Mouse (Mus musculus): ENCODE results near the gene Kcnv2. TPM values are rescaled to one million over a fixed set of nuclear protein-coding genes. Genes with fewer than 3 reads are reported as not detected.

The Kcnv2 gene
- polyA plus RNA-seq, 1 experiment, result not detected

- no peaks in the 10 kb centered on the region for H3K4me1 ChIP-seq (ENCODE audit: control insufficient read depth, insufficient read depth, low read length)
- TF ChIP-seq POLR2A (IDR thresholded peaks at IDR 0.05; ENCODE audit: borderline replicate concordance, low read depth, low read length), result no peak
- TF ChIP-seq CTCF (IDR thresholded peaks at IDR 0.05; ENCODE audit: low read depth, low read length), result no peak
- H3K27ac ChIP-seq (ENCODE audit: insufficient read depth, low read depth, low read length), result no peak overlapping the region
- no peak overlapping the region for H3K4me3 ChIP-seq (ENCODE audit: insufficient read depth, low read length)
Measured at GRCm38 (mm10) chr19:27360381-27360780, 38.0 kb downstream of the Kcnv2 start.

GRCm38 (mm10) chr19:27363891-27364290 is 41.5 kb downstream of the Kcnv2 start:
- Histone ChIP-seq H3K4me1 (ENCODE audit: control insufficient read depth, insufficient read depth, low read length) (no peaks in the 10 kb centered on the region), H3K4me3 (ENCODE audit: insufficient read depth, low read length) (peak overlapping the region; percentile 38; the same call in 1 of the 2 replicates), H3K27ac (ENCODE audit: insufficient read depth, low read depth, low read length) (no peak overlapping the region)
- TF ChIP-seq CTCF (IDR thresholded peaks at IDR 0.05; ENCODE audit: low read depth, low read length) (no peak), POLR2A (IDR thresholded peaks at IDR 0.05; ENCODE audit: borderline replicate concordance, low read depth, low read length) (no peak)

GRCm38 (mm10) chr19:27364521-27364931 is 42.1 kb downstream of the Kcnv2 start:
- peak overlapping the region; percentile 38 for H3K4me3 ChIP-seq (ENCODE audit: insufficient read depth, low read length)

GRCm38 (mm10) chr19:27366113-27366746 is 43.8 kb downstream of the Kcnv2 start:
- Histone ChIP-seq H3K27ac (ENCODE audit: insufficient read depth, low read depth, low read length) (no peak overlapping the region), H3K4me3 (ENCODE audit: insufficient read depth, low read length) (no peak overlapping the region), H3K4me1 (ENCODE audit: control insufficient read depth, insufficient read depth, low read length) (no peaks in the 10 kb centered on the region)
- TF ChIP-seq CTCF (IDR thresholded peaks at IDR 0.05; ENCODE audit: low read depth, low read length) (no peak), POLR2A (IDR thresholded peaks at IDR 0.05; ENCODE audit: borderline replicate concordance, low read depth, low read length) (no peak)

More at GRCm38 (mm10) chr19:27364521-27364931, 42.1 kb downstream of the Kcnv2 start:
- H3K4me1 ChIP-seq (ENCODE audit: control insufficient read depth, insufficient read depth, low read length), result no peaks in the 10 kb centered on the region
- no peak overlapping the region for H3K27ac ChIP-seq (ENCODE audit: insufficient read depth, low read depth, low read length)
- TF ChIP-seq POLR2A (IDR thresholded peaks at IDR 0.05; ENCODE audit: borderline replicate concordance, low read depth, low read length) (no peak), CTCF (IDR thresholded peaks at IDR 0.05; ENCODE audit: low read depth, low read length) (no peak)

GRCm38 (mm10) chr19:27369461-27370135 is 47.2 kb downstream of the Kcnv2 start:
- Histone ChIP-seq H3K4me1 (ENCODE audit: control insufficient read depth, insufficient read depth, low read length) (no peaks in the 10 kb centered on the region), H3K27ac (ENCODE audit: insufficient read depth, low read depth, low read length) (no peak overlapping the region), H3K4me3 (ENCODE audit: insufficient read depth, low read length) (no peak overlapping the region)
- TF ChIP-seq POLR2A (IDR thresholded peaks at IDR 0.05; ENCODE audit: borderline replicate concordance, low read depth, low read length), result no peak
- no peak for TF ChIP-seq CTCF (IDR thresholded peaks at IDR 0.05; ENCODE audit: low read depth, low read length)

GRCm38 (mm10) chr19:27370174-27370573 is 47.8 kb downstream of the Kcnv2 start:
- TF ChIP-seq POLR2A (IDR thresholded peaks at IDR 0.05; ENCODE audit: borderline replicate concordance, low read depth, low read length) (no peak), CTCF (IDR thresholded peaks at IDR 0.05; ENCODE audit: low read depth, low read length) (no peak)
- Histone ChIP-seq H3K4me3 (ENCODE audit: insufficient read depth, low read length) (no peak overlapping the region), H3K4me1 (ENCODE audit: control insufficient read depth, insufficient read depth, low read length) (no peaks in the 10 kb centered on the region), H3K27ac (ENCODE audit: insufficient read depth, low read depth, low read length) (no peak overlapping the region)

- TF ChIP-seq POLR2A (IDR thresholded peaks at IDR 0.05; ENCODE audit: borderline replicate concordance, low read depth, low read length) (no peak), CTCF (IDR thresholded peaks at IDR 0.05; ENCODE audit: low read depth, low read length) (no peak)
- Histone ChIP-seq H3K4me3 (ENCODE audit: insufficient read depth, low read length) (no peak overlapping the region), H3K4me1 (ENCODE audit: control insufficient read depth, insufficient read depth, low read length) (no peaks in the 10 kb centered on the region), H3K27ac (ENCODE audit: insufficient read depth, low read depth, low read length) (no peak overlapping the region)
Measured at GRCm38 (mm10) chr19:27370784-27371183, 48.4 kb downstream of the Kcnv2 start.

- no peak overlapping the region for H3K27ac ChIP-seq (ENCODE audit: insufficient read depth, low read depth, low read length)
- H3K4me3 ChIP-seq (ENCODE audit: insufficient read depth, low read length), result no peak overlapping the region
- no peaks in the 10 kb centered on the region for H3K4me1 ChIP-seq (ENCODE audit: control insufficient read depth, insufficient read depth, low read length)
- TF ChIP-seq POLR2A (IDR thresholded peaks at IDR 0.05; ENCODE audit: borderline replicate concordance, low read depth, low read length) (no peak), CTCF (IDR thresholded peaks at IDR 0.05; ENCODE audit: low read depth, low read length) (no peak)
Measured at GRCm38 (mm10) chr19:27379712-27380401, 57.5 kb downstream of the Kcnv2 start.

GRCm38 (mm10) chr19:27382131-27382530 is 59.7 kb downstream of the Kcnv2 start:
- Histone ChIP-seq H3K27ac (ENCODE audit: insufficient read depth, low read depth, low read length) (no peak overlapping the region), H3K4me1 (ENCODE audit: control insufficient read depth, insufficient read depth, low read length) (no peaks in the 10 kb centered on the region), H3K4me3 (ENCODE audit: insufficient read depth, low read length) (no peak overlapping the region)
- TF ChIP-seq POLR2A (IDR thresholded peaks at IDR 0.05; ENCODE audit: borderline replicate concordance, low read depth, low read length), result no peak

GRCm38 (mm10) chr19:27383266-27383665 is 60.9 kb downstream of the Kcnv2 start:
- Histone ChIP-seq H3K4me1 (ENCODE audit: control insufficient read depth, insufficient read depth, low read length) (no peaks in the 10 kb centered on the region), H3K4me3 (ENCODE audit: insufficient read depth, low read length) (no peak overlapping the region), H3K27ac (ENCODE audit: insufficient read depth, low read depth, low read length) (no peak overlapping the region)
- no peak for TF ChIP-seq POLR2A (IDR thresholded peaks at IDR 0.05; ENCODE audit: borderline replicate concordance, low read depth, low read length)
- TF ChIP-seq CTCF (IDR thresholded peaks at IDR 0.05; ENCODE audit: low read depth, low read length), result no peak

Measured in bone marrow macrophage, adult 2 months (primary cell).